Mouse (Mus musculus) liver, embryonic 14.5 days (tissue): Measurements from ENCODE around the gene Acoxl.

Experiments
- CTCF ChIP-seq: IDR thresholded peaks from 2 replicates; pipeline ENCODE4 v1.5.1; 2016; ENCODE audit warnings: antibody characterized with exemption, low read depth, control low read depth
- EP300 ChIP-seq: IDR thresholded peaks from 2 replicates; pipeline ENCODE4 v1.6.1; 2016; ENCODE audit warnings: antibody characterized with exemption, low read depth

DNA sequence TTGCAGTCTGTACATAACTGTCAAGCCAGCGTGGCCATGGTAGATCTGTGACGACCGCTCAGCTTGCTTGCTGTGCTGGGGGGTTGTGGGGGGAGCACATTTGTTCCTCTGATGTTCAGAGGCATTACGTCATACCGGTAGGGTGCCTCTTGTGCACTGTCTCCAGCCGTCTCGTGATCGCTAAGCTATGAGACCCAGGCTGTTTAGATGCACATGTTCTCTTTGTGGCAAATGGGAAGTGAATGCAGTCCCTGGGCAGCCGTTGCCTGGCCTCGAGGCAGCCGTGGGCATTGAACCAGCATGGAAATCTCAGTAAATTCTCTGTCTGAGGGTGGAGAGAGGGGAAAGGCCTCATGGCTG lies 314.9 kb downstream of the Acoxl start:
- TF ChIP-seq EP300 (no peak), CTCF (no peak)
